Mouse (Mus musculus): ENCODE measurements at regions not wholly inside any gene's neighbourhood (a gene's known extent, or its start where the extent isn't known, plus 50 kb on each side); places are given as distances from the start of the nearest gene placed in this dataset.

DNA sequence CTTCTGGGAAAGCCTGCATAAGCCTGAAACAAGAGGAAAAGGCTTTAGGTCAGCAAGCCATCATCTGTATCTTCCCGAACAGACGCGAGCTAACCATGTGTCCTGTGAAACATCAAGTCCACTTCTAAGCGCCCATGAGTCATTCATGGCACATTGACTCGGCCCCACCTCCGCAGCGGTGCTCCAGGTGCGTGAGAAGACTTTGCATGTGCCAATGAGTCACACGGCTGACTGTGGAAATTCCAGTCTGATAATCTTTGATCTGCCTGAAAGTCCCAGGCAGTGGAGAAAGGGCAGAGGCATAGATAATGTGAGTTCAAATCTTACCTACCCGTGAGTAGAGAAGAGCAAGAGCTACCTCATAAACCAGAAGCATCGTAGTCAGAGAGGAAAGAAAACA lies 137.8 kb downstream of the Pfkfb3 start:
- in situ Hi-C loops (cut with MboI, MseI) = no loop called here

DNA sequence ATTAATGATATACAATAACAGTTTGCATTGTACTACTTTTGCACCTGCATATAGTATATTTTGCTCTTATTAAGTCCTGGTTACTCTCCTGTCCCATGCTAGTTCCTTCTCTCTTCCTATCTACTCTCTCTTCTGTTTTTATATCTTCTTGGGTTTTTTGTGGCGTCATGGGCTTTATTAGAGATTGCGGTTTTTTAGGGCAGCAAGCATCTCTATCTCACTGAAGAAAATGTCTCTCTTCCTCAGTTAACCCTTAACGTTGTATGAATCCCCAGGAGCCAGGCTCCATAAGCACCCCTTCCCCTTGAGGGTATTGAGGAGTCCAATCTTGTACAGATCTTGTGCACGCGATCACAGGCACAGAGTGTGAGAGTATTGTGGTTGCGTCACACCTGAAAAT lies 141.4 kb downstream of the Pfkfb3 start:
- in situ Hi-C loops (cut with MboI, MseI) = no loop called here

DNA sequence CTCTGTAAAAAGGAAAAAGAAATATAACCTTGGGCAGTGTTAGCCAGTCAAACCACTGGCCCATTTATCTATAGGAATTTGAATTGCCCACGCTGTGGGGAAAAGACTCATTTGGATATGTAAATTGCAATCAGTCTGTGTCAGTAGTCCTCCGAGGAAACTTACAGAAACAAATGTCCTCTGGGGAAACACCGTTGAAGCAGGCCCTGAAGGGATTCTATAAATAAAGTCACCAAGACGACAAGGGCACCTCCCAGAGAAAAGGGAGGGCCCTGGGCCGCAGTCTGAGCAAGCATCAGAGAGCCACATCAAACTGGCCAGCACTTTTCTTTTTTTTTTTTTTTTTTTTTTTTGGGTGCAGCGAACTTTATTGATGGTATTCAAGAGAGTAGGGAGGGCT lies 145.4 kb downstream of the Pfkfb3 start:
- in situ Hi-C loops (cut with MboI, MseI) = no loop called here

DNA sequence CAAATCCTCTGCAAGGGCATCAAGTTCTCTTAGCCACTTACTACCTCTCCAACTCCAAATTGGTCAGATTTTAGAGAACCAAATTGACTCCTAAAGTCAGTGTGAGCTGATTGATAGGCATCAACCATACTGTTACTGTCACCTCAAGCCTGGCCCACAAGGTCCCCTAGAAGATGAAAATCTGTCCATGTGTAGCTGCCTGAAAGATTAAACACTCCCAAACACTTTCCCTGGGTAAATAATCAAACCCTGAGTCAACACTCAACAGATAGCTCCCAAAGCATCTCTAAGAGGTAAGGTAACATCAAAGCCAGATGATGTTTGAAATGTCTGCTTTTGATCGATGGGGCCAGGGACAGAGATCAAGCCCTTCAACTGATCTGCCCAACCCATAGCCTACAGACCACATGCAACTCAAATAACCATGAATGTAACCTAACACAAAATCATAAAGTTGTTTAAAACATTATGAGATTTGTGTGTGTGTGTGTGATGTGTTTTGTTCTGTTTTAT lies 147.7 kb downstream of the Pfkfb3 start:
- in situ Hi-C loops (cut with MboI, MseI) = no loop called here

DNA sequence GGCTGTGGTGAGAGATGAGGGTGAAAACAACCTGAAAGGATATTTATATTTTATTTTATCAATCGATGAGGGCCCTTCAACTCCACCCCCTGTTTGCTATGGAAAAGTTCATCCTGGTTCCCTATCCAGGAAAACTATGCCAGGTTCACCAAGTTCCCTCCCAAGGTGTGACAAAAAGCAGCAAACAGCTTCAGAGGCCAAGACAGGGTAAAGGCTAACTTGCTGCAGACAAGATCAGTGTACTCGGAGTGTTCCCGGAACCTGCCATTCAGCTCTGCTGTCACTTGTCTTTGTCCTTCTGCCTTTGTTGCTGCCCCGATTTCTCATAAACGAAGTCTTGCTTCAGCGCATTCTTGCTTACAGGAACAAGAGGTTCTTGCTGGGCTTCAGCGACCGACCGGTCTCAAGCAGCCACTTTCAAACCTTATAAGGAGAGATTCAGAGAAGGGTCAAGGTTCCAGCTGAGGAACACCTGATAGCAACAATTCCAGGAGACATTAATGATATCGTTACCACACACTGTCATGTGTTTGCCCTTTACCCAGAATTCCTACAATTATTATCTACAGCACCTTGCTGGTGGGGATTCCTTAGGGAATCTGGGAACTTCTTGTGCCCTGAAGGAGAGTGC lies 151.5 kb downstream of the Pfkfb3 start:
- in situ Hi-C loops (cut with MboI, MseI) = no loop called here

DNA sequence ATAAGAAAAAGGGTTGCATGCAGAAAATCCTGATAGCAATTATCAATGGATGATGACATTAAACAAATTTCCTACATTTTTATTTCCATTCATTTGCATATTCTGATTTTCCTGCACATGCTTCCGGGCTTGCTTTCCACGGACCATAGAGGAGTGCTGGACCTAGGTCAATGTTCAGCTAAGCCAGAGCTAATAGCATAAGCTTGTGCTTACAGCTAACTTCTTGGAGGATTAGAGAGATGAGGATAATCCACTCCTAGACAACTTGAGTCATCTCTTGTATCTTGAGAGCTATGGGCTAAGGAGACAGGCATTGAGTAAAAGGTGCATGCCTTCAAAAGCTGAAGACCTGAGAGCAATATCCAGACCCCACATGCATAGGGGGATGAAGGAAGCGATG lies 154.5 kb downstream of the Pfkfb3 start:
- in situ Hi-C loops (cut with MboI, MseI) = no loop called here

DNA sequence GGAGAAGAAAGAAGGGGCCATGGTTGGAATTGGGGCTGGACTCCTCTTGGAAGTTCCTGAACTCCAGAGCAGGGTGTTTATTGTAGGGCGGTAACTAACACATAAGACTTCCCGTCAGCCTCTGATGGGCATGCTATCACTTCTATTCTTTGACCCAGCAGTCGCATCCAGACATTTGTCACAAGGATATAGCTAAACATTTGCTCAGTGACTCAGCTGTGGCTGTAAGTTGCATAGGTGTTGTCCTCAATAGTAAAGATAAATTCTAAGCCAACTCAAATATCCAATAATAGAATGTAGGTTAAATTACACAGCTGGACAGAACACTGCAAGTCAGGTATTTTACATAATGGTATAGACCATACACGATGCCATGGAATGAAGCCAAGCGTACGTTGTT lies 154.9 kb downstream of the Pfkfb3 start:
- in situ Hi-C loops (cut with MboI, MseI) = no loop called here

DNA sequence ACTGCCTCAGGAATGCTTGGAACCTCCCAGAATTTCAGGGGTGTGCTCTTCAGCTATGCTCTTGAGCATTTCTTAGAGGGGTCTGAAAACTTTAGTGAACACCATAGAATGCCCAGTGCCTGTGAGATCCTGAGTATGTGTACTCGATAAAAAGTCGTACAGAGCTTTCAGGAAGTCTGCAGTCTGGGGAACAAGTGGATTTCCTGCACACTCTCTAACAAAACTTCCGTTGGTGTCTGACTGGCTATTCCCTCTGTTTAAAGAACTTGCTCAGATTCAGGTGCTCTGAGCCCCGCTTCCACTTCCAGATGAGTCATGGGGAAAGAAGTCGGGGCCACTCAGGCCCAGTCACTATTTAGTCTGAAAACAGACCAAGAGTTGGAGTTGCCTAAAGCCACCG lies 155.5 kb downstream of the Pfkfb3 start:
- in situ Hi-C loops (cut with MboI, MseI) = no loop called here

DNA sequence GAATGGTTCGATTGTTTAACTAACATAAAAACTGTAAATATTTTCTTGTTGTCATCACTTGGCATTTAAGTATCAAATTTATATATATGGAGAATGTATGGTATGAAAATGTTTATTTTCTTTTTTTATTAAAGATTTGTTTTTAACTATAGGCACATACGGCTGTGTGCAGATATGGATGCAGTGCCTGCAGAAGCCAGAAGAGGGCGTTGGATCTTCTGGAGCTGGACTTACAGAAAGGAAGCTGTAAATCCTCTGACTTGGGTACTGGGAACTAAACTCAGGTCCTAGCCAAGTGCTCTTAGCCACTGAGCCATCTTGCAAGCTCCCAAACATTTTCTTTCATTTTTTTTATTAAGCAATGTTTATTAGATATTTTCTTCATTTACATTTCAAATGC lies 157.0 kb downstream of the Pfkfb3 start:
- in situ Hi-C loops (cut with MboI, MseI) = no loop called here

DNA sequence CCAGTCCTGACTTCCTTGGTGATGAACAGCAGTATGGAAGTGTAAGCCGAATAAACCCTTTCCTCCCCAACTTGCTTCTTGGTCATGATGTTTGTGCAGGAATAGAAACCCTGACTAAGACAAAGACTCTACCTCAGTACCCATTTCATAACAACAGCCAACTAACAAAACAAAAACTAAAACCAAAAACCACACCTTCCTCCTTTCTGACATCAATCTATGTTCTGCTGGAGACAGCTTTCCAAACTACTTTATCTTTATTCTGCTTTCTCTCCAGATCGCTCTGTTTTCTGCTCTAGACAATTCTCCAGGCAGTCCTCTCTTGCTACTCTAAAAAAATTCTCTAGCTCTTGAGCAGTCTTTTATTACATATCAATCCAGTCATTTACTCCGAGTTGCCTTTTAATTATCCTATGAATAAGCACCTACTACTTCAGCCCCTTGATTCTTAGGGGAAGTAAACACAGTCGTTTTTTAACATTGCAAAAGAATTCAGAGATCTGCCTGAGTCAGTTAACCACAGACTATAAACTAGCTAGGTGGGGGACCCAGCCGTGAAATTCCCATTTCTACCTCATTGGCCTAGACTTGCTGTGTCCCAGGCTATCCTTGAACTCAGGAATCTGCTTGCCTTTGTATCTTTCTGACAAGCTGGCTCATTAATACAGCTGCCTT lies 159.1 kb downstream of the Pfkfb3 start:
- in situ Hi-C loops (cut with MboI, MseI) = no loop called here

DNA sequence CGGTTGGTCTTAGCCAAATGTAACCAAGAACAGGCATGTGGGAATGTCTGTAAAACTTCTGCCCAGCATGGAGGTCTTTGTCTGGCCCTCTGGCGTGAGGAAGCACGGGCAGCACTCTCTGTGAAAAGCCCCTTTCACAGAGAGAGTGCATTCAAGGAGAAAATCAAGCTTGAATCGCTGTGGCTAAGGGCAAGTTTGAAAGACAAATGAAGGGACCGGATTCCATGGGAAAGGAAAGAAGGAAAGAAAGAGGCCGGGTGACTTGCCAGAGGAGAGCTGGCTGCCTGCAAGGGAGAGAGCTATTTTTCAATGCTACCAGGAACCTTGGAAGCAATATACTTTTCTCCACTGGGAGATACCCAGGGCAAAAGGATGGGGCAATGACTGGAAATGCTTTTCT lies 162.2 kb downstream of the Pfkfb3 start:
- in situ Hi-C loops (cut with MboI, MseI) = no loop called here

DNA sequence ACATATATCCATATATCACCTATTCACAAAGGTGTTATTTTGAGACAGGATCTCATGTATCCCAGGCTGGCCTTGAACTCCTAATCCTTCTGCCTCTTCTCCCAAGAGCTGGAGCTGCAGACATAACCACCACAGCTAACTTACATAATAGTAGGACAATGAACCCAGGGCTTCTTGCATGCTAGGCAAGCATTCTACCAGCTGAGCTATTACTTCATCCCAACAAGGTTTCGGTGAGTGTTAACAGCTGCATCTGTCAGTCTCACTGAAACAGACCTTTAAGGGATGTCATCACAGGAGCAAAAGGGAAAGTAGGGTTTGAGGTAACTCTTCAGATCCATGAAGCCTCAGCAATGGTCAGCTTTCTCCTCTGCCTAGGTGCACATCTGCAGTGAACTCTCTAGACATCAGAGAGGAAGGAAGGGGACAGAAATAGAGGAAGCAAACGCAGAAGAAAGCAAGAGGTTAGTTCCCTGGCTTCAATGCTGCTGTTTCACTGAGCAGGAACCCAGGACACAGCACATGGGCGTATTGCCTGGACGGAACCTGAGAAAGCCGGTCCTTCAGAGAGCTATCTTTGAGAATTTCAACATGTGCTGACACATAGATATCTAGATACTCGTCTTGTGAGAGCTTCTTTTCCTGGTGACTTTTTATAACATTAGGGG lies 163.1 kb downstream of the Pfkfb3 start:
- in situ Hi-C loops (cut with MboI, MseI) = no loop called here

DNA sequence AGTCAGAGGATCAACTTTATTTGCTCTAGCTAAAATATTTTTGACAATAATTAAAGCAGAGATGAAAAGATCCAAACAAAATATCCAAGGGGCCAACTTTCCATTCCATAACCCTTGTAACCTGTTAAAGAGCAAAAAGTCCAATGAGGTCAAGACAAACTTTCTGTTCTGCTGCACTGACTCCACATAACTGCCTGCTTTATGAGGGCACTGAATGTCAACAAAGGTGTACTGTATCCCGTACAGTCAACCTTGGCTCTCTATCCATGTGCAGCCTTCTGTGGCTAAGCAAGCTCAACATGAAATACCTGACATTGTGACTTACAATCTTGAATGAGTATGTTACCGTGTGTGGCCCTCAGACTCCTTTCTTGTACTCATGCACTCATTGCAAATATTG lies 166.3 kb downstream of the Pfkfb3 start:
- in situ Hi-C loops (cut with MboI, MseI) = loop anchor here (5.0 to 10.0 kb wide), 2 partner anchors 55 to 733 kb away; no protein-coding TSS in a partner anchor

DNA sequence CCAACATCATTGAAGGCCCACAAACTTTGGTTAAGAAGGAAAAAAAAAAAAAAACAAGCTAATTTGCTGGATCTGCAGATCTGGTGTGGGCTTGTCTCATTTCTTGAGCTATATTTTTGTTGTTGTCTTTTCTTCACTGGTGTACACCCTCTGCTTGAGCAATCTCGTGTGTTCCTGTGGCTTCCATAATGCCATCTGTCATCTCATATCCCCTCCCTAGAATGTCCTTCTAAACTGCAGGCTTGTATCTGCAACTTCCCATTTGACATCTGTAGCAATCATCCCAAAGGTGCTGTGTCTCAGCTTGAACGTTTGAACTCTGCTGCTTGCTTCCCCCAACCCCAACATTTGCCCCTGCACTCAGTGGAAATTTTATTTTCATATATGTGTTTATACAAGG lies 170.1 kb downstream of the Pfkfb3 start:
- in situ Hi-C loops (cut with MboI, MseI) = loop anchor here (10.0 kb wide), 1 partner anchor 729 kb away; no protein-coding TSS in a partner anchor

DNA sequence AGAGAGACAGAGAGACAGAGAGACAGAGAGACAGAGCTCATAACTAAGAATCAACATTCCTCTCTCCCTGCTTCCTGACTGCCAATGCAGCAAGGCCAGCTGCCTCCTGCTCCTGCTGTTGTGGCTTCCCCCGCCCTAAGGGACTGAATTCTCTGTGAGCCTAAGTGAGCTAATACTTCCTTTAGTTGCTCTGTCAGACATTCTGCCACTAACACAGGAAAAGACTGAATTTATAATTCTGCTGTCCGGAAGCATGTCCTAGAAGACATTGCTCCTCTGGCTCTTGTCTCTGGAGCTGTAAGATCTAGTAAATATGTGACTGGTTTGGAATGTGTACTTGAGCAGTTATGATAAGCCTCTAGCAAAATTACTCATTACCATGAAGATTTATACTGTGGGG lies 176.7 kb downstream of the Pfkfb3 start:
- in situ Hi-C loops (cut with MboI, MseI) = no loop called here

DNA sequence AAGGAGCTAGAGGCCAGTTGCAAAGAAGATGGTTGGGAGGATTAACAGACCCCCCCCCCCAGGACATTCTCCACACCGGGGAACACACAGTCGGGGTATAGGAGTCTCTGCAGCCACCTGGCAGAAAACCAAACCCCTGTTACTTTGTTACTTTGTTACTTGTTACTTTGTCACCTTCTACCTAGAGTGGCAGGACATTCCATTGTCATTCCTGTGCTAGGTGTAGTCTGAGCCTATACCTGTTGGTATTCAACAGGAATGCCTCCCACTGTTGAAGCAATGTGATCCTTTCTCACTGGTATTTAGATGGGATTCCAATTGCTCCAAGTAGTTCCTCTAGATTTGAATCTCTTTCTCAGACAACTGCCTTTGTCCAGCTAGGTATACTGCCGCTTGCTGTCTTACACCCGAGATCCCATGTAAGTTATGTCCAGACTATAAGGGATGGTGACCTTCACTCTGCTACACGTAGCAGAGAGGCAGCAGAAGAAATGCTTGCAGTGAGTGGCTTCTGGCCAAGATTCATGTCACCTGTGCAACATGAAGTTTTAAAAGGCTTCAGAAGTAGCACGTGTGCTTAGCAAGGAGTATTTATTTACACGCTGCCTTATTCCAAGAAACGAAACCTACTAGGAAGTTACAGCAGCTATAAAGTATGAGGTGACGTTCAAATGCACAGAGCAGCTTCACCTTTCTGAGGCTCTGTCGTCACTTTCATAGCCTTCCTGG lies 178.0 kb downstream of the Pfkfb3 start:
- in situ Hi-C loops (cut with MboI, MseI) = no loop called here

DNA sequence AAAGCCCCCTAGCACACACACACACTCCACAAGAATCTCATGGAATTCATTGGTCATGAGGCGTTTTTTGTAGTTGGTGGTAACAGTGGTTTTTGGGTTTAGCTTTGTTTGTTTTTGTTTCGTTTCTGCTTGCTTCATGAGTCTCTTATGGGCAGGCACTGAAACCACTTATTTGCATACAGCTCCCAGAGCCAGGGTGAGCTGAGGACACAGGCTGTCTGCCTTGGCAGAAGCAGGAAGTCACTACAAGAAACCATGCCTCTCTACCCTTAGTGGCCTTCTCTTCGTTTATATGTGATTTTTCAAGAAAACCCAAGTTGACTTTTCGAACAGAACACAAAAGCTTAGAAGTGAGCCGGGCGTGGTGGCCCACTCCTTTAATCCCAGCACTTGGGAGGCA lies 178.8 kb downstream of the Pfkfb3 start:
- in situ Hi-C loops (cut with MboI, MseI) = no loop called here

DNA sequence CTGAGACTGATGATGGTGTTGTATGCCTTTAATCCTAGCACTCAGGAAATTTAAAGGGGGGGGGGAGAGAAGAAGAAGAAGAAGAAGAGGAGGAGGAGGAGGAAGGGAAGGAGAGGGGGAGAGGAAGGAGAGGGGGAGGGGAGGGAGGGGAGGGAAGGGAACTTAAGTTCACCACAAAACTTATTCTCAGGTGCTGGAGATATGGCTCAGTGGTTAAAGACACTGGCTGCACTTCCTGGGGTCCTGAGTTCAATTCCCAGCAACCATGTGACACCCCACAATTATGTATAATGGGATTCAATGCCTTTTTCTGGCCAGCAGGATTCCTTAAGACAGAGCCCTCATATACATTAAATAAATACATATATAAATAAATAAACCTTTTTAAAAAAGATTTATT lies 183.6 kb downstream of the Pfkfb3 start:
- in situ Hi-C loops (cut with MboI, MseI) = no loop called here

DNA sequence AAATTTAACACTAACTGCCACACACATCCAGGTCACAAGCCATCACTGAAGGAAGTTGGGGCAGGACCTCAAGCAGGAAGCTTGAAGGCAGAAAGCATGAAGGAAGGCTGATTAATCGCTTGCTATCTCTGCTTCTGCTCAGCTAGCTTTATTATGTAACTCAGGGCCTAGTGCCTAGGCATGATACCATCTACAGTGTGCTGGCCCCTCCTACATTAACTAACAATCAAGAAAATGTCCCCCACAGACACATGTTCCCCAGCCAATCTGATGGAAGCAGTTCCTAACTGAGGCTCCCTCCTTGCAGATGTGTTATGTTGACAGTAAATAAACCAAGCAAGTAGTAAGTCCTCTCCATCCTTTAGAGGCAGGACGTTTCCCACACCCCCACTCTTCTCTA lies 186.6 kb downstream of the Pfkfb3 start:
- in situ Hi-C loops (cut with MboI, MseI) = no loop called here

DNA sequence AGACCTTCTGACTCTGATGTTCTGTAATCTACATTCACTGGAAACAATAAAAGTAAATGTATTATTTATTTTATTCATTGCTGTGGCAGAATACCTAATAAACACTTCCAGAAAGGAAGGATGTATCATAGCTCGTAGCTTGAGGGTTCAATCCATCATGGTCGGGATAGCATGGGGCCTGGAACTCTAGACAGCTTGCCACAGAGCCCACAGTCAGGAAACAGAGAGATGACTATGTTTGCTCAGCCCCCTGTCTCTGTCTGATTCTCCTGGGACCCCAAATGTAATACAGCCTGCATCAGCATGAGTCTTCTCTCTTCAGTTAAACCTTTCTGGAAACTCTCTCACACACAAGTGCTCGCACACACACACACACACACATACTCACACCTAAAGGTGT lies 188.1 kb downstream of the Pfkfb3 start:
- in situ Hi-C loops (cut with MboI, MseI) = no loop called here

DNA sequence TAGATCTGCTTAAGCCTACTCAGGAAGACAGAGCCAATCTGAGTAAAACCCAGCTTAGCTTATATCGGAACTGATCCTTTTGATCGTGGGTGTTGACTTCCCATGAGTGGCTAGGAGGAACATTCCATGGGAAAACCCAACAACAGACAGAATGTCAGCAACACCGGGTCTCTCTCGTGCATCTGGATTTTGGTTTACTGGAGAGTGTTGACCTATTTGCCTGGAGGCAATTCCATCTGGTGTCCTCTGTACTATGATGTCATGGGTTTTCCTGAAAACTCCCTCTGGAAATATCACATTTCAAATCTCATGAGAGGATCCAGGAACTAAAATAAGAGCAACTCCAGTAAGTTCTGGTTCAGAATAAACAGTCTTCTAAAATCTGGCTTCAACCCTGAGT lies 188.5 kb downstream of the Pfkfb3 start:
- in situ Hi-C loops (cut with MboI, MseI) = no loop called here

DNA sequence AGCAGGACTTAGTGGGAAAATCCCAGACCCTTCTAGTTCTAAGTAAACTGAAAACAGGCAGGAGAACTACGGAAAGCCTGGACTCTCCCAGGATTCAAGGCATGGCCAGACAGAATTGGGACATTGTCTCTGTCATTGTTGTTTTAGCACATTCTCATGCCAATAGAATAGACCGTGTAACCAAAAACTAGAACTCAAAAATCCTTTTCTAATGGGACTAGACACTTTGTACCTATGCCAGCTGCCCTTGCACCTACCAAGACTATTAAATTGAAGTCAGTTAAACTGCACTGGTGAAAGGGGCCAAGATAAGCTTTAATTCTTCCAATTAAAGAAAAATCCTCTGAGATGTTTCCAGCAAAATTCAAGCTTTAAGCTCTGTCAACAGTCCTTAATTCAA lies 189.8 kb downstream of the Pfkfb3 start:
- in situ Hi-C loops (cut with MboI, MseI) = no loop called here
